Mouse (Mus musculus) hindbrain, embryonic 14.5 days (tissue): ENCODE measurements around the gene Rnf150. TPM values are rescaled to one million over a fixed set of nuclear protein-coding genes. Genes with fewer than 3 reads are reported as not detected.

ENCODE experiments used
- ATAC-seq: fragments of 200-750 bp; cut with Nextera tagmentation; 2 replicates; pipeline ENCODE4 v1.8.0; 2017; ENCODE audit warnings: moderate number of reproducible peaks, mild to moderate bottlenecking, moderate TSS enrichment, moderate library complexity; ENCODE audit not compliant: low FRiP score
- DNase-seq: peaks from one replicate; pipeline ENCODE4 v3.0.0-alpha.2; 2015; ENCODE audit warnings: low spot score
- H3K27ac ChIP-seq: fragments of 300-500 bp; sonication (generic); 2 replicates; pipeline ENCODE4 v1.5.1; 2014; ENCODE audit warnings: mild to moderate bottlenecking, moderate library complexity
- H3K27me3 ChIP-seq: fragments of 300-500 bp; sonication (generic); 2 replicates; pipeline ENCODE4 v1.6.1; 2014; ENCODE audit warnings: mild to moderate bottlenecking, low read length, mixed read lengths; ENCODE audit not compliant: control insufficient read depth, insufficient read depth
- H3K36me3 ChIP-seq: fragments of 300-500 bp; sonication (generic); replicated peaks from 2 replicates; pipeline ENCODE4 v1.6.1; 2014; ENCODE audit not compliant: control insufficient read depth, insufficient read depth
- H3K4me1 ChIP-seq: fragments of 300-500 bp; sonication (generic); replicated peaks from 2 replicates; pipeline ENCODE4 v1.6.1; 2014; ENCODE audit warnings: antibody characterized with exemption, low read length, mixed read lengths; ENCODE audit not compliant: control insufficient read depth, insufficient read depth
- H3K4me2 ChIP-seq: fragments of 300-500 bp; sonication (generic); replicated peaks from 2 replicates; pipeline ENCODE4 v1.6.1; 2014; ENCODE audit warnings: mild to moderate bottlenecking, moderate library complexity
- H3K4me3 ChIP-seq: fragments of 300-500 bp; sonication (generic); replicated peaks from 2 replicates; pipeline ENCODE4 v1.5.1; 2014; ENCODE audit warnings: mild to moderate bottlenecking, low read length
- H3K9ac ChIP-seq: fragments of 300-500 bp; sonication (generic); 2 replicates; pipeline ENCODE4 v1.6.1; 2014
- H3K9me3 ChIP-seq: fragments of 300-500 bp; sonication (generic); 2 replicates; pipeline ENCODE4 v1.6.1; 2016; ENCODE audit warnings: low read length; ENCODE audit not compliant: control insufficient read depth
- WGBS: fragments of 180-500 bp; shearing (Covaris S2); extraction: QIAGEN DNeasy Blood & Tissue Kit; methylation state at CpG from one replicate; pipeline ENCODE4 v1.1.7; 2014; 5-methylcytosine and 5-hydroxymethylcytosine counted together
- polyA plus RNA-seq: library from polyadenylated mRNA; unstranded; fragments of >200 nt; fragmentation: Nextera tagmentation; extraction: Ambion mirVana; gene quantifications from 2 replicates; pipeline ENCODE4 v1.2.1, GENCODE M21; 2014

The Rnf150 gene
- polyA plus RNA-seq, 1 experiment from 2014 or later, result 2.3 TPM

DNA sequence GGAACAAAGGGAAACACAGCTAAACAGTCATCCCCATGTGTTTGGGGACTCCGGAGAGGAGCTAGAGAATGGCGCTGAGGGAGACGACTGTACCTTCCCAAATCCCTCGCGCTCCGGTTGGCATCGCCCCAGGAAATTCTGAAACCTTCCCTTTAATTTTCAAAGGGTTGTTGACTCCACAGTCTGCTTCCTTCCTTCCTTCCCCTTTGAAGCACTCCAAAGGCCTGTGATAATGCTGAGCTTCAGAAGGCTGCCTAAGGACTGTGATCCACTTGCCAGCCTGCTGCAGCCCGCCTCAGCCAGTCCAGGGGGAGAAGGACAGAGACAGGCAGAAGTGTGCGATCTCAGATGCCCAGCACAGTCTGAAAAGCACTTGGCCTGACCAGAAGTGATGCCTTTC, 183.8 kb downstream of the Rnf150 start:
- Histone ChIP-seq H3K4me3 (no peak overlapping the region), H3K4me2 (no peak overlapping the region), H3K27ac (no peak overlapping the region), H3K27me3 (no peaks in the 10 kb centered on the region), H3K9me3 (no peaks in the 10 kb centered on the region), H3K36me3 (no peaks in the 10 kb centered on the region), H3K4me1 (peaks cover 10% of the 10 kb centered on the region), H3K9ac (no peak overlapping the region)
- DNase-seq (no peak), ATAC-seq (no peak)
- WGBS, result 85% methylated on average over 9 of the region's 9 CpGs

DNA sequence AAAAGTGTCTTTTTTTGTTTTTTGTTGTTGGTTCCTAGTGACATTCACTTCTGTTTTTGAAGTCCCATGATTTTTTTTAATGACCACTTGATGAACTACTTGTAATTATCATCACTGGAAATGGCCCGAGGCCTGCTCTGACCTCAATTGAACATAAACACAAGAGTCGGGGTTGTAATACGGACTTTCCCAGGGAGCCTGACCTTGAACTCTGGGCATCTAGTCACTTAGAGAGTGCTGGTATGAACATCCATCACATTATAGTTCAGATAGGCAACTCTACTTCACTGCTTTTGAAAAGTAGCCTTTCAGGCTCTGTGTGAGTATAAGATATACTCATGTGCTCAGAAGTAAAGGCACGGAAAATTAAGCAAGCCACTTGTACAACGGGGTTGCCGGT, 185.4 kb downstream of the Rnf150 start:
- no peak overlapping the region for H3K9ac ChIP-seq
- no peaks in the 10 kb centered on the region for H3K27me3 ChIP-seq
- H3K27ac ChIP-seq, result peak overlapping the region; percentile 45; the same call in 1 of the 2 replicates
- H3K9me3 ChIP-seq, result no peaks in the 10 kb centered on the region
- WGBS, result 73% methylated on average over 6 of the region's 6 CpGs
- ATAC-seq (no peak), DNase-seq (no peak)
- H3K4me3 ChIP-seq, result no peak overlapping the region
- peaks cover 12% of the 10 kb centered on the region for H3K4me1 ChIP-seq
- no peaks in the 10 kb centered on the region for H3K36me3 ChIP-seq
- no peak overlapping the region for H3K4me2 ChIP-seq

- 39% methylated on average over 7 of the region's 7 CpGs for WGBS
Observed at GRCm38 (mm10) chr8:83049171-83049601, 186.0 kb downstream of the Rnf150 start.

GRCm38 (mm10) chr8:83049616-83050015, 186.5 kb downstream of the Rnf150 start:
- no peak for DNase-seq
- Histone ChIP-seq H3K36me3 (no peaks in the 10 kb centered on the region), H3K27ac (no peak overlapping the region; the same call in 1 of the 2 replicates), H3K9ac (no peak overlapping the region), H3K27me3 (no peaks in the 10 kb centered on the region), H3K9me3 (no peaks in the 10 kb centered on the region), H3K4me2 (no peak overlapping the region), H3K4me1 (peaks cover 18% of the 10 kb centered on the region), H3K4me3 (no peak overlapping the region)
- peak; percentile 53 for ATAC-seq
- 38% methylated on average over 1 of the region's 1 CpGs for WGBS

More at GRCm38 (mm10) chr8:83049171-83049601, 186.0 kb downstream of the Rnf150 start:
- H3K9me3 ChIP-seq, result no peaks in the 10 kb centered on the region
- peak; percentile 35; the same call in 1 of the 2 replicates for ATAC-seq
- 0 out of 2 replicates have a peak overlapping the region, but pooled peaks have one; percentile 6 for H3K4me2 ChIP-seq
- no peak for DNase-seq
- peaks cover 18% of the 10 kb centered on the region for H3K4me1 ChIP-seq
- no peaks in the 10 kb centered on the region for H3K27me3 ChIP-seq
- H3K4me3 ChIP-seq, result no peak overlapping the region
- peak overlapping the region; percentile 45 for H3K27ac ChIP-seq
- H3K9ac ChIP-seq, result 0 out of 2 replicates have a peak overlapping the region, but pooled peaks have one; percentile 31
- H3K36me3 ChIP-seq, result no peaks in the 10 kb centered on the region

DNA sequence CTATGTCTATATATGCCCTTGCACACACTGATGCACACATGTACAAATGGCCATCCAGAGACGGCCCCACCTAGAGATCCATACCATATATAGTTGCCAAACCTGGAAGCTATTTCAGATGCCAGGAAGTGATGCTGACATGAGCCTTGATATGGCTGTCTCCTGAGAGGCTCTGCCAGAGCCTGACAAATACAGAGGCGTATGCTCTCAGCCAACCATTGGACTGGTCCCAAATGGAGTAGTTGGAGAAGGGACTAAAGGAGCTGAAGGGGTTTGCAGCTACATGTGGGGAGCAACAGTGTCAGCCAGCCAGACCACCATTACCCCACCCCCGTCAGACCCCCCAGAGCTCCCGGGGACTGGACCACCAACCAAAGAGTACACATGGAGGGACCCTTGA, 189.7 kb downstream of the Rnf150 start:
- no peak overlapping the region for H3K9ac ChIP-seq
- no peak for ATAC-seq
- no peak for DNase-seq
- WGBS, result 90% methylated on average over 4 of the region's 4 CpGs
- H3K4me3 ChIP-seq, result no peak overlapping the region
- H3K9me3 ChIP-seq, result no peaks in the 10 kb centered on the region
- peaks cover 18% of the 10 kb centered on the region for H3K4me1 ChIP-seq
- H3K27me3 ChIP-seq, result no peaks in the 10 kb centered on the region
- H3K36me3 ChIP-seq, result no peaks in the 10 kb centered on the region
- no peak overlapping the region for H3K27ac ChIP-seq
- no peak overlapping the region for H3K4me2 ChIP-seq

GRCm38 (mm10) chr8:83054801-83055200, 191.6 kb downstream of the Rnf150 start:
- H3K4me1 ChIP-seq, result peaks cover 8% of the 10 kb centered on the region
- no peak overlapping the region for H3K4me3 ChIP-seq
- no peaks in the 10 kb centered on the region for H3K36me3 ChIP-seq
- ATAC-seq, result no peak
- no peak for DNase-seq
- no peak overlapping the region for H3K4me2 ChIP-seq
- H3K27me3 ChIP-seq, result no peaks in the 10 kb centered on the region
- 88% methylated on average over 3 of the region's 3 CpGs for WGBS
- H3K27ac ChIP-seq, result no peak overlapping the region
- no peaks in the 10 kb centered on the region for H3K9me3 ChIP-seq
- H3K9ac ChIP-seq, result no peak overlapping the region

DNA sequence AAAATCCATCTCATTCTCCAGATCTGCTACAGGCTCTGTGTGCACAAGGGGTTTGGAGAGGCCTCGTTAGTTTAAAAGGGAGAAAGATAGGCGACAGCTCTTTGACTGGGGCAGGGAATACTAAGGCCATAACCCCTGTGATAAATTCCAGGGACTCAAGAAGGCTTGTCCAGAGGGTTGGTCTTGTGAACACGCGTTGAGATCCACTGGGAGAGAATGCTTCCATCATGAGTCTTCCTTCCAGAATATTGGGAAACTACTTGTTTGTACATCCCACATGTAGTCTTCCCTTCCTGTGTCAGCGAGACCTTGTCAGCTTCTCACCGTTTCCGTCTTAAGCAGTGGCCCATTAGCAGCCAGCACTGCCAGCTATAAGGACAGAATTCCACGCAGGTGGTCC, 195.8 kb downstream of the Rnf150 start:
- ATAC-seq (no peak), DNase-seq (no peak)
- Histone ChIP-seq H3K9ac (no peak overlapping the region), H3K36me3 (no peaks in the 10 kb centered on the region), H3K4me3 (no peak overlapping the region), H3K27me3 (no peaks in the 10 kb centered on the region), H3K4me1 (peaks cover 2% of the 10 kb centered on the region; the same call in 1 of the 2 replicates), H3K4me2 (no peak overlapping the region), H3K9me3 (no peaks in the 10 kb centered on the region), H3K27ac (no peak overlapping the region)
- WGBS, result 92% methylated on average over 8 of the region's 8 CpGs

GRCm38 (mm10) chr8:83060076-83060475, 196.9 kb downstream of the Rnf150 start:
- H3K4me2 ChIP-seq, result no peak overlapping the region
- no peaks in the 10 kb centered on the region for H3K9me3 ChIP-seq
- H3K4me1 ChIP-seq, result no peaks in the 10 kb centered on the region
- H3K4me3 ChIP-seq, result no peak overlapping the region
- ATAC-seq (no peak), DNase-seq (no peak)
- no peaks in the 10 kb centered on the region for H3K27me3 ChIP-seq
- no peaks in the 10 kb centered on the region for H3K36me3 ChIP-seq
- 93% methylated on average over 2 of the region's 2 CpGs for WGBS
- no peak overlapping the region for H3K27ac ChIP-seq
- H3K9ac ChIP-seq, result no peak overlapping the region

DNA sequence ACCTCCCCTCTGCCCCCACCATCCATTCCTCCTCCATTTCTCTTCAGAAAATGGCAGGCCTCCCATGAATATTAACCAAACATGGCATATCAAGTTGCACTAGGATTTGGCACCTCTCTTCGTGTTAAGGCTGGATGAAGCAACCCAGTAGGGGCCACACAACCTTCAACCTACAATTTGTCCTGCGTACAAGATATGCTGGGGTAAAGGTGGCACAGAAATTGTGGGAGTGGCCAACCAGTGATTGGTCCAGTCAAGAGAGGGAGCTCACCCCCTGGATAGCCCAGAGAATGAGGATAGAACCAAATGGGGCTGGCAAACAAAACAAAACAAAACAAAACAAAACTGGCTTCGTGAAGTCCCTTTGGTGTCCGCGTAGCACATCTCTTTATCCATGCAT, 198.1 kb downstream of the Rnf150 start:
- 66% methylated on average over 5 of the region's 5 CpGs for WGBS
- H3K9me3 ChIP-seq, result no peaks in the 10 kb centered on the region
- H3K9ac ChIP-seq, result no peak overlapping the region
- no peak overlapping the region for H3K4me2 ChIP-seq
- DNase-seq, result no peak
- H3K27ac ChIP-seq, result no peak overlapping the region
- no peak for ATAC-seq
- no peaks in the 10 kb centered on the region for H3K4me1 ChIP-seq
- H3K36me3 ChIP-seq, result no peaks in the 10 kb centered on the region
- H3K4me3 ChIP-seq, result no peak overlapping the region
- no peaks in the 10 kb centered on the region for H3K27me3 ChIP-seq

DNA sequence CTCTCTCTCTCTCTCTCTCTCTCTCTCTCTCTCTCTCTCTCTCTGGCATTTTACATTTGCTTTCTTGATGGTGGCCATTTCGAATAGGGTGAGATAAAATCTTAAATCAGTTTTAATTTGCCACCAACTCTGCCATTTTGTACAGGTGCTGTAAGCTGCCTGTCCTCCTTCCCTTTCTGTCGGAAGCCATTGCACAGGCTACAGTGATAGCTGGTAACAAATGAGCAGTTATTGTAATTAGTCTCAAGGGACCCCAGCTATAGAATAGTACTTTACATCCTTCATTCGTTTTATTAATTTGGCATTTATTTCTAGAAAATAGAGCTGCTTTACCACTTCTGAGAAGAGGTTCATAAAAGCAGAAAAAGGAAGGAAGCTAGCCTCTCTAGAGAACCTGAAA, 198.7 kb downstream of the Rnf150 start:
- DNase-seq, result no peak
- H3K4me1 ChIP-seq, result no peaks in the 10 kb centered on the region
- 68% methylated on average over 3 of the region's 3 CpGs for WGBS
- H3K9ac ChIP-seq, result no peak overlapping the region
- H3K27me3 ChIP-seq, result no peaks in the 10 kb centered on the region
- no peak for ATAC-seq
- H3K36me3 ChIP-seq, result no peaks in the 10 kb centered on the region
- no peak overlapping the region for H3K4me2 ChIP-seq
- H3K9me3 ChIP-seq, result no peaks in the 10 kb centered on the region
- no peak overlapping the region for H3K27ac ChIP-seq
- no peak overlapping the region for H3K4me3 ChIP-seq
